Mouse (Mus musculus) stomach, embryonic 14.5 days (tissue): ENCODE measurements around the gene Rag2. TPM values are rescaled to one million over a fixed set of nuclear protein-coding genes. Genes with fewer than 3 reads are reported as not detected.

ENCODE experiments used
- ATAC-seq: fragments of 200-750 bp; cut with Nextera tagmentation; 2 replicates; pipeline ENCODE4 v1.8.0; 2017; ENCODE audit warnings: low read depth, moderate TSS enrichment; ENCODE audit not compliant: insufficient number of reproducible peaks, insufficient read depth, low FRiP score
- H3K27ac ChIP-seq: fragments of 300-500 bp; sonication (generic); 2 replicates; pipeline ENCODE4 v1.5.1; 2014; ENCODE audit warnings: mild to moderate bottlenecking, low read length, moderate library complexity, mixed read lengths
- H3K27me3 ChIP-seq: fragments of 300-500 bp; sonication (generic); 2 replicates; pipeline ENCODE4 v1.6.1; 2014; ENCODE audit warnings: low read length, control low read depth, mixed read lengths; ENCODE audit not compliant: control insufficient read depth, insufficient read depth
- H3K36me3 ChIP-seq: fragments of 300-500 bp; sonication (generic); 2 replicates; pipeline ENCODE4 v1.6.1; 2014; ENCODE audit warnings: mild to moderate bottlenecking, control low read depth, low read length, moderate library complexity, mixed read lengths; ENCODE audit not compliant: control insufficient read depth, insufficient read depth
- H3K4me1 ChIP-seq: fragments of 300-500 bp; sonication (generic); 2 replicates; pipeline ENCODE4 v1.6.1; 2014; ENCODE audit warnings: low read length, control low read depth, mixed read lengths; ENCODE audit not compliant: control insufficient read depth, insufficient read depth
- H3K4me2 ChIP-seq: fragments of 300-500 bp; sonication (generic); replicated peaks from 2 replicates; pipeline ENCODE4 v1.6.1; 2014; ENCODE audit warnings: low read depth, low read length, control low read depth
- H3K4me3 ChIP-seq: fragments of 300-500 bp; sonication (generic); 2 replicates; pipeline ENCODE4 v1.5.1; 2014; ENCODE audit warnings: low read depth, low read length, control low read depth
- H3K9ac ChIP-seq: fragments of 300-500 bp; sonication (generic); replicated peaks from 2 replicates; pipeline ENCODE4 v1.6.1; 2014; ENCODE audit warnings: low read depth, mild to moderate bottlenecking, control low read depth, low read length, moderate library complexity, mixed read lengths
- H3K9me3 ChIP-seq: fragments of 300-500 bp; sonication (generic); 2 replicates; pipeline ENCODE4 v1.6.1; 2016; ENCODE audit warnings: low read depth, low read length, control low read depth; ENCODE audit not compliant: control insufficient read depth
- WGBS: fragments of 180-500 bp; shearing (Covaris S2); extraction: QIAGEN DNeasy Blood & Tissue Kit; methylation state at CpG from one replicate; pipeline ENCODE4 v1.1.7; 2014; 5-methylcytosine and 5-hydroxymethylcytosine counted together
- polyA plus RNA-seq: library from polyadenylated mRNA; unstranded; fragments of >200 nt; fragmentation: Nextera tagmentation; extraction: Ambion mirVana; gene quantifications from 2 replicates; pipeline ENCODE4 v1.2.1, GENCODE M21; 2014

The Rag2 gene
- polyA plus RNA-seq, 1 experiment from 2014 or later, result not detected

DNA sequence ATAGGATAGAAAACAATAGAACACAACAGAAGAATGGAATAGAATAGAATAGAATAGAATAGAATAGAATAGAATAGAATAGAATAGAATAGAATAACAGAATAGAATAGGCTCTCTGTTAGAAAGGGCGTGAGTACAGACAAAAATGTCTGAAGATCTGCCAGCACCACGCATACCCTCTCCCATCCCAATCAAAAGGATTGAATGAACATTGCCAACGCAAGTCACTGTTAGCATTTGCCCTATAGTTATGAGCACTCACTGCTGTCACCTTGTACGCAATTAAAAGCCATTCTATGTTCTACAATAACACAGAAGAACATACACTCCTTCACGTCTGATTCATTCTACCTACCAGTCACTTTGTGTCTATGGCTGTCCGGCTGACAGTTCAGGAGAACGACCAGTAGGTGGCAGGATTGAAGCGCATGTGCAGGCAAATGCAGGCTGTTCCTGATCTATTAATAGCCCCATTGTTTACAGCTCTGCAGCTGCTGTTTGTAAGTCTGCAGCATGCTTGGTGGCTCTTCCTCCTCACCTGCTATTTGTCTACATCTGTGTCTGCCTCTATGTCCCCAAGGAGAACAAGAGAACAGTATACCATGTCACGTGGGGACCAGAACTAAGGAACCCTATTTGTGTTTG lies 40.7 kb downstream of the Rag2 start:
- H3K27ac ChIP-seq, result no peak overlapping the region
- H3K27me3 ChIP-seq, result no peaks in the 10 kb centered on the region
- H3K9ac ChIP-seq, result no peak overlapping the region
- H3K4me2 ChIP-seq, result no peak overlapping the region
- H3K36me3 ChIP-seq, result no peaks in the 10 kb centered on the region
- 22% methylated on average over 9 of the region's 9 CpGs for WGBS
- no peaks in the 10 kb centered on the region for H3K4me1 ChIP-seq
- H3K4me3 ChIP-seq, result no peak overlapping the region
- no peaks in the 10 kb centered on the region for H3K9me3 ChIP-seq
- peak; percentile 65; the same call in 1 of the 2 replicates for ATAC-seq

- 90% methylated on average over 3 of the region's 3 CpGs for WGBS
- Histone ChIP-seq H3K4me3 (no peak overlapping the region), H3K4me2 (no peak overlapping the region), H3K9me3 (no peaks in the 10 kb centered on the region), H3K9ac (no peak overlapping the region), H3K27ac (no peak overlapping the region), H3K36me3 (no peaks in the 10 kb centered on the region), H3K4me1 (no peaks in the 10 kb centered on the region), H3K27me3 (no peaks in the 10 kb centered on the region)
- ATAC-seq, result no peak
Observed at GRCm38 (mm10) chr2:101665703-101666092, 41.2 kb downstream of the Rag2 start.

- no peak overlapping the region for H3K4me3 ChIP-seq
Observed at GRCm38 (mm10) chr2:101668751-101669150, 44.2 kb downstream of the Rag2 start.

GRCm38 (mm10) chr2:101673547-101673946 lies 49.0 kb downstream of the Rag2 start:
- H3K27ac ChIP-seq, result no peak overlapping the region
- no peaks in the 10 kb centered on the region for H3K36me3 ChIP-seq
- no peaks in the 10 kb centered on the region for H3K4me1 ChIP-seq
- no peak overlapping the region for H3K9ac ChIP-seq
- no peak overlapping the region for H3K4me2 ChIP-seq
- no peaks in the 10 kb centered on the region for H3K9me3 ChIP-seq
- H3K27me3 ChIP-seq, result no peaks in the 10 kb centered on the region
- 71% methylated on average over 3 of the region's 3 CpGs for WGBS
- H3K4me3 ChIP-seq, result no peak overlapping the region
- no peak for ATAC-seq

More at GRCm38 (mm10) chr2:101668751-101669150, 44.2 kb downstream of the Rag2 start:
- Histone ChIP-seq H3K4me1 (no peaks in the 10 kb centered on the region), H3K9ac (no peak overlapping the region), H3K27me3 (no peaks in the 10 kb centered on the region), H3K36me3 (no peaks in the 10 kb centered on the region), H3K4me2 (no peak overlapping the region), H3K9me3 (no peaks in the 10 kb centered on the region), H3K27ac (no peak overlapping the region)
- 90% methylated on average over 3 of the region's 3 CpGs for WGBS
- ATAC-seq, result no peak

GRCm38 (mm10) chr2:101678236-101679021 lies 53.9 kb downstream of the Rag2 start, which contains the start of gene Traf6:
Traf6 (plus strand) TSS chr2:101678429.
- WGBS, result 0% methylated on average over 68 of the region's 68 CpGs
- no peaks in the 10 kb centered on the region for H3K36me3 ChIP-seq
- ATAC-seq, result peak; percentile 95

GRCm38 (mm10) chr2:101679164-101679784 lies 54.8 kb downstream of the Rag2 start:
- H3K36me3 ChIP-seq, result peaks cover under 1% of the 10 kb centered on the region; the same call in 1 of the 2 replicates
- peaks cover 5% of the 10 kb centered on the region; the same call in 1 of the 2 replicates for H3K4me1 ChIP-seq
- no peak for ATAC-seq
- WGBS, result 6% methylated on average over 15 of the region's 15 CpGs
- peak overlapping the region; percentile 76 for H3K9ac ChIP-seq
- peak overlapping the region; percentile 50 for H3K4me2 ChIP-seq
- H3K4me3 ChIP-seq, result peak overlapping the region; percentile 73
- no peak overlapping the region for H3K27ac ChIP-seq
- no peaks in the 10 kb centered on the region for H3K9me3 ChIP-seq
- H3K27me3 ChIP-seq, result no peaks in the 10 kb centered on the region

More at GRCm38 (mm10) chr2:101678236-101679021, 53.9 kb downstream of the Rag2 start, which contains the start of gene Traf6:
- H3K9ac ChIP-seq, result peak within 1 kb of the TSS; percentile 76
- no peaks in the 10 kb centered on the region for H3K27me3 ChIP-seq
- H3K9me3 ChIP-seq, result no peaks in the 10 kb centered on the region
- peaks cover 5% of the 10 kb centered on the region; the same call in 1 of the 2 replicates for H3K4me1 ChIP-seq
- H3K27ac ChIP-seq, result no peak within 1 kb of the TSS
- H3K4me2 ChIP-seq, result peak within 1 kb of the TSS; percentile 50
- peak within 1 kb of the TSS; percentile 73 for H3K4me3 ChIP-seq

Other genes with a start within 250 kb of the Rag2 start
- 0.06 TPM in 1 of 2 replicates, not detected in the other for gene Rag1, start 24.8 kb downstream of the Rag2 start, polyA plus RNA-seq
- 56.7 and 63.4 TPM in 2 replicates for gene B230118H07Rik, start 24.8 kb downstream of the Rag2 start, polyA plus RNA-seq
- gene Traf6, start 53.7 kb downstream of the Rag2 start, polyA plus RNA-seq, result 14.0 and 14.2 TPM in 2 replicates